Mouse (Mus musculus): ENCODE measurements at regions not wholly inside any gene's neighbourhood (a gene's known extent, or its start where the extent isn't known, plus 50 kb on each side); places are given as distances from the start of the nearest gene placed in this dataset.

DNA sequence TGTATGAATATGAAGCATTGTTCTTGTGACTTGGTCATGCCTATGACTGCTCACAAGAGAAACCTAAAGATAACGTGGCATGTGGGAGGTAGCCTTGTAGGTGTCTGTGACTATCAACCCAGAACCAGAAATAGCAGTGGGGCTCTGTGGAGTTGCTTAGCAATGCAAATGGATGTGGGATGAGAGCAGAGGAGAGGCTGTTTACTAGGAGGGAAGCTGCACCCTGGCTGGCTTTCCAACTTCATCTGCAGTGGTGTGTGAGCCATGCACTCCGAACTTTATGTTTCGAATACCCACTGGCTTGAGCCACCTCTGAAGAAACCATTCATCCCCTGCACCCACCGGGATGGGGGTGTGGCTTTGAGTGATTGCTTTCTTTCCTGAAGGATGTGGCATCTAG is 160.5 kb downstream of the Rsl24d1 start:
- TF ChIP-seq CTCF (IDR thresholded peaks at IDR 0.05; ENCODE audit: borderline replicate concordance, control insufficient read depth, extremely low read depth, insufficient read depth, low read length, poor library complexity) (no peak), POLR2A (IDR thresholded peaks at IDR 0.05; ENCODE audit: control insufficient read depth, extremely low read depth, insufficient read depth, low read length, poor library complexity) (no peak)
